9 mouse cellular contexts compared by ENCODE assay signal in genomic region chr1:35973386-35973785, GRCm38 (mm10).
DNase-seq lines count a peak whose midpoint lies in the region; ATAC-seq lines count a peak whose summit lies in the region.
"Had no signal": no experiment of that assay in that cellular context is flagged by ENCODE, and none has a peak within 500 bp of the region (broad histone marks: within the 10 kb centered on the region; RNA-seq: fewer than 3 reads in every experiment).

No protein-coding gene starts in this region.

- H3K9ac ChIP-seq in hindbrain, embryonic 12.5 days: no peak overlapping the region

- H3K27ac ChIP-seq in heart, embryonic 10.5 days: no peak overlapping the region
- no peak overlapping the region for H3K27ac ChIP-seq in hindbrain, embryonic 12.5 days

- no peak overlapping the region for H3K4me3 ChIP-seq in heart, embryonic 10.5 days
- H3K4me3 ChIP-seq in hindbrain, embryonic 12.5 days: no peak overlapping the region

- no peak overlapping the region for H3K4me2 ChIP-seq in hindbrain, embryonic 12.5 days (replicated peaks)

- H3K36me3 ChIP-seq in heart, embryonic 10.5 days: no peaks in the 10 kb centered on the region
- no peaks in the 10 kb centered on the region for H3K36me3 ChIP-seq in hindbrain, embryonic 12.5 days

- H3K27me3 ChIP-seq in heart, embryonic 10.5 days (ENCODE audit: insufficient read depth, poor library complexity, severe bottlenecking): no peaks in the 10 kb centered on the region
- no peaks in the 10 kb centered on the region for H3K27me3 ChIP-seq in hindbrain, embryonic 12.5 days

- H3K9me3 ChIP-seq in heart, embryonic 10.5 days: no peaks in the 10 kb centered on the region
- H3K9me3 ChIP-seq in hindbrain, embryonic 12.5 days (replicated peaks): no peaks in the 10 kb centered on the region

- ATAC-seq in hindbrain, embryonic 12.5 days (ENCODE audit: low FRiP score): no peak

- WGBS in heart, embryonic 10.5 days: 62% methylated on average over 9 of the region's 9 CpGs
- 60% methylated on average over 9 of the region's 9 CpGs for whole genome bisulfite sequencing in hindbrain, embryonic 12.5 days

- peaks cover 21% of the 10 kb centered on the region for H3K4me1 ChIP-seq in heart, embryonic 10.5 days
- H3K4me1 ChIP-seq in hindbrain, embryonic 12.5 days: no peaks in the 10 kb centered on the region

- DNase-seq in heart, adult 11 months: peak; percentile 96
- no peak for DNase-seq in heart, embryonic 10.5 days (ENCODE audit: low spot score)
- DNase-seq in adipocyte (ENCODE audit: low spot score): peak; percentile 6
- DNase-seq in gastrocnemius, adult 8-10 months (ENCODE audit: low spot score in 2 of 2): peak; percentile 37 to 45
- DNase-seq in kidney, postnatal 10 days: peak; percentile 57
- DNase-seq in cerebellum, postnatal 4 days (ENCODE audit: low spot score in 2 of 2): no peak
- DNase-seq in embryo, embryonic 10 days (ENCODE audit: low spot score): no peak
- DNase-seq: cerebellum, adult 18-20 months had no signal

Comparison
In these comparisons a context has a peak if more than half of its experiments do, and no peak if none do; other contexts are left out.
1. DNase-seq: peak in heart, adult 11 months (single experiment), adipocyte (single experiment), gastrocnemius, adult 8-10 months (2 of 2) and kidney, postnatal 10 days (single experiment); none in heart, embryonic 10.5 days (single experiment), cerebellum, postnatal 4 days (0 of 2) and embryo, embryonic 10 days (single experiment).